Mouse (Mus musculus) thymus, adult 2 months (tissue): ENCODE measurements at regions not wholly inside any gene's neighbourhood (a gene's known extent, or its start where the extent isn't known, plus 50 kb on each side); places are given as distances from the start of the nearest gene placed in this dataset.

Source experiments
- DNase-seq: peaks from one replicate; pipeline ENCODE4 v3.0.0; 2021
- H3K27ac ChIP-seq: fragments of 200-500 bp; 2 replicates; pipeline ENCODE4 v1.5.1; 2012; ENCODE audit warnings: low read length, control low read depth; ENCODE audit not compliant: control insufficient read depth, insufficient read depth
- H3K27me3 ChIP-seq: fragments of 200-500 bp; 2 replicates; pipeline ENCODE4 v1.6.1; 2012; ENCODE audit warnings: mild to moderate bottlenecking, low read length, moderate library complexity, mixed read lengths; ENCODE audit not compliant: control insufficient read depth, insufficient read depth
- H3K36me3 ChIP-seq: fragments of 200-500 bp; 2 replicates; pipeline ENCODE4 v1.6.1; 2012; ENCODE audit warnings: mild to moderate bottlenecking, low read length, moderate library complexity; ENCODE audit not compliant: control insufficient read depth, insufficient read depth
- H3K4me1 ChIP-seq: fragments of 200-500 bp; replicated peaks from 2 replicates; pipeline ENCODE4 v1.6.1; 2012; ENCODE audit warnings: low read length; ENCODE audit not compliant: control insufficient read depth, insufficient read depth
- H3K4me3 ChIP-seq: fragments of 200-500 bp; 2 replicates; pipeline ENCODE4 v1.5.1; 2012; ENCODE audit warnings: mild to moderate bottlenecking, low read length, control low read depth, moderate library complexity; ENCODE audit not compliant: control insufficient read depth, insufficient read depth
- CTCF ChIP-seq: fragments of 200-500 bp; IDR thresholded peaks from 2 replicates; pipeline ENCODE4 v1.5.1; 2012; ENCODE audit warnings: mild to moderate bottlenecking, control low read depth, low read length, moderate library complexity, borderline replicate concordance; ENCODE audit not compliant: control insufficient read depth, poor library complexity, insufficient read depth; ENCODE audit errors: extremely low read depth
- POLR2A ChIP-seq: fragments of 200-500 bp; IDR thresholded peaks from 2 replicates; pipeline ENCODE4 v1.6.1; 2012; ENCODE audit warnings: mild to moderate bottlenecking, low read length, control low read depth, moderate library complexity; ENCODE audit not compliant: control insufficient read depth, poor library complexity, insufficient read depth; ENCODE audit errors: extremely low read depth
- WGBS: fragments of 180-500 bp; shearing (Covaris S2); methylation state at CpG from one replicate; pipeline ENCODE4 v1.1.7; 2018; 5-methylcytosine and 5-hydroxymethylcytosine counted together

DNA sequence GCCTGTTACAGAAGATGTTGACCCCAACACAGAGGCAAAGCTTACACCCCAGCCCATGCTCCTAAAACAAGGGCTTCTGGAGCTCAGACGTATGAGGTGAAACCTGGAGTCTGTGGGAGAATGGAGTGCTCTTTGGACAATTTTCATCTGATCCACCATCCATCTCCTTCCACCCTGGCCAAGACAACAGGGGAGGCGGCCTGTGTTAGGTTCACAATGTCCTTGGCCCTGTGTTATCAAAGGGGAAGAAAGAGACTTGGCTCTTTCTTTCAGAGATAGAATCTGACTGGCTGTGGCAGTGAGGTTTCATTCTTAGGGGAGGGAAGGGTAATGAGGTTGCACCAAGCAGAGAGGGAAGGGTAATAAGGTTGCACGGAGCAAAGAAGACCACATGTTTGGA, 88.4 kb upstream of the Hes1 start:
- no peak overlapping the region for H3K4me3 ChIP-seq
- WGBS, result 95% methylated on average over 3 of the region's 3 CpGs
- no peaks in the 10 kb centered on the region for H3K27me3 ChIP-seq

GRCm38 (mm10) chr16:29977011-29977410, 87.2 kb upstream of the Hes1 start:
- Histone ChIP-seq H3K27me3 (no peaks in the 10 kb centered on the region), H3K4me3 (no peak overlapping the region), H3K36me3 (no peaks in the 10 kb centered on the region), H3K4me1 (peaks cover 7% of the 10 kb centered on the region; the same call in 1 of the 2 replicates), H3K27ac (no peak overlapping the region)
- WGBS, result 73% methylated on average over 3 of the region's 3 CpGs
- TF ChIP-seq CTCF (no peak), POLR2A (no peak)
- DNase-seq, result no peak

More for the DNA sequence above, 88.4 kb upstream of the Hes1 start:
- Histone ChIP-seq H3K27ac (no peak overlapping the region), H3K36me3 (no peaks in the 10 kb centered on the region), H3K4me1 (peaks cover 5% of the 10 kb centered on the region; the same call in 1 of the 2 replicates)
- TF ChIP-seq CTCF (no peak), POLR2A (no peak)
- DNase-seq, result no peak

DNA sequence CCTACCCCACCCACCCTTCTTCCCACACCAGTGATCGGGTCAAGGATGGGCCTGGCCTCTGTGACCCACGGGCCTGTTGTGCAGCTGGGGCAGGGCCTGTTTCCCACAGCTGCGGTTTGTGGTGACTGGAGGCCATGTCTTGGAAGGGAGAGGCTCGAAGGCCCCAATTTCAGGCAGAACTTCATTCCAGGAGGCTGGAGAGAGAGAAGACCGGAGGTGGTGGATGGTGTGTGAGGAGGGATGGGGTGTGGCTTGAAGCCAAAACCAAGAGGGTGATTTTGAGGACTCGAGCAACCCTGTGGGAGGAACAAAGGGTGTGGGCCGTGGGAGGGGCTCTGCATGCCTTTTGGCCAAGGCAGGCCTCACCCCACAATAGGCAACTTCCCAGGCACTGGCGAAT, 86.5 kb upstream of the Hes1 start:
- H3K4me3 ChIP-seq, result no peak overlapping the region
- WGBS, result 19% methylated on average over 8 of the region's 8 CpGs
- no peaks in the 10 kb centered on the region for H3K27me3 ChIP-seq
- no peak overlapping the region for H3K27ac ChIP-seq
- peaks cover 7% of the 10 kb centered on the region; the same call in 1 of the 2 replicates for H3K4me1 ChIP-seq
- no peaks in the 10 kb centered on the region for H3K36me3 ChIP-seq
- TF ChIP-seq POLR2A, result no peak
- no peak for TF ChIP-seq CTCF
- no peak for DNase-seq

GRCm38 (mm10) chr16:29979066-29979465, 85.1 kb upstream of the Hes1 start:
- WGBS, result 70% methylated on average over 7 of the region's 7 CpGs
- TF ChIP-seq CTCF (no peak), POLR2A (no peak)
- no peak for DNase-seq

GRCm38 (mm10) chr16:29981543-29981942, 82.6 kb upstream of the Hes1 start:
- Histone ChIP-seq H3K27me3 (no peaks in the 10 kb centered on the region), H3K27ac (no peak overlapping the region), H3K4me1 (peaks cover 7% of the 10 kb centered on the region; the same call in 1 of the 2 replicates), H3K4me3 (no peak overlapping the region), H3K36me3 (no peaks in the 10 kb centered on the region)
- no peak for DNase-seq
- WGBS, result 29% methylated on average over 7 of the region's 7 CpGs
- no peak for TF ChIP-seq POLR2A
- no peak for TF ChIP-seq CTCF

More at GRCm38 (mm10) chr16:29979066-29979465, 85.1 kb upstream of the Hes1 start:
- no peak overlapping the region for H3K27ac ChIP-seq
- H3K27me3 ChIP-seq, result no peaks in the 10 kb centered on the region
- no peaks in the 10 kb centered on the region for H3K36me3 ChIP-seq
- peaks cover 7% of the 10 kb centered on the region; the same call in 1 of the 2 replicates for H3K4me1 ChIP-seq
- H3K4me3 ChIP-seq, result no peak overlapping the region

GRCm38 (mm10) chr16:29982224-29982785, 81.9 kb upstream of the Hes1 start:
- 95% methylated on average over 8 of the region's 8 CpGs for WGBS
- no peak for TF ChIP-seq CTCF
- no peak for TF ChIP-seq POLR2A
- peaks cover 7% of the 10 kb centered on the region; the same call in 1 of the 2 replicates for H3K4me1 ChIP-seq

DNA sequence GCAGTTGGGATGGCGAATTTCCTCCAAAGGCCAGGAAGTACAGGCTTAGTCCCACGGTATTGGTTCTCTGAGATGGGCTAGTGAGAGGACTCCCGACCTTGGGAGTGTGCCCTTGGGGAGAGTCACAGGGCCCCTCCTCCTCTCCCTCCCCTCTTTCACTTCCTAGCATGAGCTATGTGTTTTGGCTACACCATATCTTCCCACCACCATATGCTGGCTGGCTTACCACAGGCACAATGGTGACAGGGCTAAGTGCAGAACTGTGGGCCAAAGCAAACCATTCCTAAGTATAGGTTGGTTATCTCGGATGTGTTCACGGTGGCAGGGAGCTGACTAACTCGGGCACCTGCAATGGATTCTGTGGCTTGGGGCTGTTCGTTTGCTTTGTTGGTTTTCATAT, 81.0 kb upstream of the Hes1 start:
- Histone ChIP-seq H3K36me3 (no peaks in the 10 kb centered on the region), H3K27me3 (no peaks in the 10 kb centered on the region), H3K4me3 (no peak overlapping the region), H3K27ac (no peak overlapping the region), H3K4me1 (0 out of 2 replicates have a peak, but pooled peaks cover 2% of the 10 kb centered on the region)
- TF ChIP-seq POLR2A (no peak), CTCF (no peak)
- 81% methylated on average over 7 of the region's 7 CpGs for WGBS
- no peak for DNase-seq

More at GRCm38 (mm10) chr16:29982224-29982785, 81.9 kb upstream of the Hes1 start:
- Histone ChIP-seq H3K36me3 (no peaks in the 10 kb centered on the region), H3K27me3 (no peaks in the 10 kb centered on the region), H3K27ac (no peak overlapping the region), H3K4me3 (no peak overlapping the region)
- no peak for DNase-seq
